Mouse (Mus musculus) stomach, postnatal 0 days (tissue): ENCODE results near the gene Pde4c.
A peak's percentile ranks its signal among the peaks of the same experiment; 100 is the strongest.

ENCODE experiments used
- CTCF ChIP-seq: IDR thresholded peaks from 2 replicates; pipeline ENCODE4 v1.5.1; 2016; ENCODE audit warnings: antibody characterized with exemption, low read depth, mild to moderate bottlenecking, moderate library complexity
- EP300 ChIP-seq: optimal IDR thresholded peaks from 2 replicates; pipeline ENCODE3; 2016; ENCODE audit warnings: antibody characterized with exemption

DNA sequence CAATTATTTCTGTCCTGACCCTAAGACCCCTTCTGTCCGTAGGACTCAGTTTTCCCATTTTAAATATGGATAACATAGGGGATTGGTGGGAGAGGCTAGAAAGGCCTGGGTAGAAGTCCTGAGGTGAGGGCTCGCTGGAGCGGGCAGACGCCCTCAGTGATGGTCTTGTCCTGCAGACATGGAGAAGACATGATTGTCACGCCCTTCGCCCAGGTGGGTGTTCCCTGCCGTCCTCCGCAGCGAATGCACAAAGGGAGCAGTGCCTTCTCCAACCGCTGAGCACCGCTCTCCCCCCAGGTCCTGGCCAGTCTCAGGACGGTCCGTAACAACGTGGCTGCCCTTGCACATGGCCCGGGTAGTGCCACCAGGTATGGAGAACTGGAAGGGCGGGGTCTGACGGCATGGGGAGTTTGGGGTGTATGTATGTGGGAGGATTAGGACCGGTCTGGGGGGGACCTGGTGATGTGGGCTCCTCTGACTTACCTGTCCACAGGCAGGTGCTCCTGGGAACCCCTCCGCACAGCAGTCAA, 22.2 kb downstream of the Pde4c start:
- peak; percentile 16; the same call in 1 of the 2 replicates for TF ChIP-seq CTCF
- TF ChIP-seq EP300: no peak
